Mouse (Mus musculus): ENCODE results near the gene AI481877. TPM values are rescaled to one million over a fixed set of nuclear protein-coding genes. Genes with fewer than 3 reads are reported as not detected.

The AI481877 gene
- polyA plus RNA-seq, 1 experiment: not detected

DNA sequence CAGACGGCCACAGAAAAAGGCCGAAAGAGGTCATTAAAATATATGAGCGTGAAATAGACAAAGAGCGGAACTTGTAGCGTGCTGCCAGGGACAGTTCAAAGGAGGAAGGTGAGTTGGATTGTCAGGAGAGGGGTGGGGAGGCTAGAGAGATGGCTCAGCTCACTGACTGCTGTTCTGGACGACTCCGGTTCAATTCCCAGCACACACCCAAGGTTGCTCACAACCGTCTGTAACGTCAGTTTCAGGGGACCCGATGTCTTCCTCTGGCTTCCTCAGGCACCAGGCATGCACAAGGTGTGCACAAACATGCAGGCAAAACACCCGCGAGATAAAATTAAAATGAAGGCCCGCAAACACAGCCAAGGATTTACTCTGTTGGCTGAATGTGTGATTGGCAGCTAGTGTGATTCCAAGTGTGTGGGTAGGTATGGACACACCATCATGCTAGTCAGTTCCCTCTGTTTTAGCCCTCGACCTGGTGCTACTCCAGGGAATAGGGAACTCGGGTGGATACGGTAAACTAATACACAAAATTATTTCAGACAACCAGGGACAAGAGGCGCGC is 102.9 kb downstream of the AI481877 start:
- DNase-seq (ENCODE audit: extremely low spot score in 1 of 2, low spot score in 1 of 2): peak in 1 of 2 experiments; percentile 14

DNA sequence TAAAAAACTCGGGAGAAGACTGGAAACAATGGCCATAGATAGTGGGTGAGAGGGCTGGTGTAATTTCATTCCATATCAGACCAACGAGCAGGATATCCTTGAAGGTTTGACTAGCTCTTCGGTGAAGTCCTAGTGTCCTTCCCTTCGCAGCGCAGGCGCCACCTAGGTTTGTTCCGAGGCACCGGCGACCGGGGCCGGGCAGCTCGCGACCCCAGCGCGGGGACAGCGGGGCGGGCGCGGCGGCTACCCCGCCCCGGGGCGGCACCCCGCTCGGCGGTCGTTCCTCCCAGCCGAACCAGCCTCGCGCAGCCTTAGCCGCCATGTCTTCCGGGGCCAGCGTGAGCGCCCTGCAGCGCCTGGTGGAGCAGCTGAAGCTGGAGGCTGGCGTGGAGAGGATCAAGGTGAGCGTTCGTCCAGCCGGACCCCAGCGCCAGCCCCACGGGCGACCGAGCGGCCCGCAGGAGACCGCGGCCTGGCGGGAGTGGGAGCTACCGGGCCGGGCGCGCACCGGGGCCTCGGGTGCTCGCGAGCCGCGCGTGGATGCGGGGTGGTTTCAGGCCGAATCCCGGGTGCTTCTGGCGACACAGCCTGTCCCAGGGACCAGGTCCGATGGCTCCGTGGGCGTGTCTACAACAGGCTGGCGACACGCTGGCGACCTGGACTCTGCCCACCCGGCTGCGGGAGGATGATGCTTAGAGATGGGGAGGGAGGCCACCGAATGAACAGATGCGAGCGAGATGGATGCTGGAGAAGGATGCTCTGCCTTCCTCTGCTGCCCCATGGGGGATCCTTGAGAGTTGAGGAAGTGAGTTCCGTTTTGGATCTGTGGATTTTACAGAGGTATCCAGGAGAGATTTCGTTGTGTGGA is 103.6 kb downstream of the AI481877 start, which contains the start of gene Gng10:
Gene Gng10 (plus strand): TSS at position 171 of the 868 bp plus-strand sequence.
- DNase-seq (ENCODE audit: extremely low spot score in 1 of 2, low spot score in 1 of 2): peak; percentile 20 to 65

DNA sequence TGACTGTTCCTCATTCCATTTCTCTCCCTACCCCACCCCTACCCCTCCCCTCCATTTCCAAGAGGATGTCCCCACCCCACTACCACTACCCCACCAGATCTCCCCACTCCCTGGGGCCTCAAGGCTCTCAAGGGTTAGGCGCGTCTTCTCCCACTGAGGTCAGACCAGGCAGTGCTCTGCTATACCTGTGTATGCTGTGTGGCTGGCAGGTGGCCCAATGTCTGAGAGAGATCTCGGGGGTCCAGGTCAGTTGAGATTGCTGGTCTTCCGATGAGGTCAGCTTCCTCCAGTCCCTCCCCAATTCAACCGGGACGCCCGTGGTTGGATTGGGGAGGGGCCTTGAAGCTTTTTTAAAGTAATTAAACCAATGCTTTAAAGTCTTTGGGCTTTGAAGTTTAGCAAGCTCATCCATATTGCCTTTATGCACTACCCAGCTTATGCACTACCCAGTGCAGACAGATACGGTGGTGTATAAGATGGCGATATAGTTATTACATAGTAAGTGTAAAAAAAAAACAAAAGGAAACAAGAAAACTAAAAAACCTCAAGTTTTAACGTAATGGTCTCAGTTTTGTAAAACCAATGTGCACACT is 104.4 kb downstream of the AI481877 start:
- no peak for DNase-seq (ENCODE audit: extremely low spot score in 1 of 2, low spot score in 1 of 2)

DNA sequence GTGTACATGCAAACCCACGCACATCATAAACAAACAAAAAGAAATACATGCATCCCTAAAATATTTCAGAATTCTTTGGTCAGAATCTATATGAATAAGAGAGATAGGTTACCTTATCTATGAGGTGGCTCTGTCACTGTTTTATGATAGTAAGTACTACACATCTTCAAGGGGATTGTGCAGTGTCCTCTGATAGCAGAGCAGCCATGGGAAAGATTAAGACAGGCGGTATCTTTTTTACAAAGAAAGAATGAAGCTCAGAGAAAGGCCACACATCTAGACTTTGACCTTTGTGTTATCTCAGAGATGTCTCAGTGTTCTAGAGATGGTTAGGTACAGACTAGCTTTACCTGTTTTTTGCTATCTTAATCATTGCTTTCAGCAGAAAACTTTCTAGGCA is 121.9 kb downstream of the AI481877 start:
- DNase-seq (ENCODE audit: extremely low spot score in 1 of 2, low spot score in 1 of 2): no peak

DNA sequence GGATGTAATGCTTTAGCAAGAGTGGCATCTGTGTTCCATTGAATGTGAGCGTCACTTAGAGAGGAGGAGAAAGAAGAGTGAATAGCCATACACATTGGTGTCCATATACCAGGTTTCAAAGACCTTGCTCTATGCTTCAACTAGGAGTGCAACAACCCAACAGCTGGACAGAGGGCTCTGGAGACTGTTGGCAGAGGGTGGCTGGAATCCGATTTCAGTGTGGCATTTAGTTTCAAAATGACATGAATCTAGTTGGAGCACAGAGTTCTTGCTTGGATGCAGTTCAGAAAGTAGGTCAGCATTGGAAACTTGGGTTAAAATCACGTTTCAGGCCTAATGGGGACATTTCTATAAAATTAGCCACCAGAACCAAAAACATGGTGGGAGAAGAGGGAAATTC is 123.6 kb downstream of the AI481877 start:
- DNase-seq (ENCODE audit: extremely low spot score in 1 of 2, low spot score in 1 of 2): no peak

DNA sequence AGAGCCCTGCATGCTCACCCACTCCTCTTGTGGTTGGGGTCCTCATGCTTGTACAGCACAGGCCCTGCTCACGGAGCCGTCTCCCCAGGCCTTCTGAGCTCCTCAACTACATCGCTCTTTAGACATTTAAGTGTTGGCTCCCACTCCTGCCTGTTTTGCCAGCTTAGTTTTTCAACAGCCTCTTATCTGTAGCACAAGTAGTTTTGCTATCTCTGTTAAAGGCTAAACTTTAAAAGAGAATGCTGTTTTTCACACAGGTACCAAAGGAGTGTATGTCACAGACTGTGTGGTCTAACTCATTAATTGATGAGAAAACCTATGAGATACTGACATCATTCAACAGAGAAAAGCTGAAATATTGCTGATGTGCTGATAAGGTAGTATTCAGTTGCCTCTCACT is 127.3 kb downstream of the AI481877 start:
- no peak for DNase-seq (ENCODE audit: extremely low spot score in 1 of 2, low spot score in 1 of 2)

DNA sequence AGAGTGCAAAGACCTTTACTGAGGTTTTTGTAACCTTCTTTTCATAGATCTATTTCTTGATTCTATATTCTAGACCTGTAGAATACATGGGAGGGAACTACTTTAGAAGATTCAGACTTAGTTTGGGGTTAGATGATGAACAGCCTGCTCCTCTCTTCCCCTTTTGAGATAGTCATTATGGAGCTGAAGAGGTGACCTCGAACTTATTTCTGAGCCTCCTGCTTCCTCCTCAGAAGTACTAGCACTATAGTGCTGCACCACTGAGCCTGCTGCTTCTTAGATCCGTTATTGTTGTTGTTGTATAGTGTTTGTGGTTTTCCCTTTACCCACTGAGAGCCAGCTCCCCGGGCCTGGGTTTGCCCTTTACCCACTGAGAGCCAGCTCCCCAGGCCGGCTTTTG is 129.1 kb downstream of the AI481877 start:
- no peak for DNase-seq (ENCODE audit: extremely low spot score in 1 of 2, low spot score in 1 of 2)

DNA sequence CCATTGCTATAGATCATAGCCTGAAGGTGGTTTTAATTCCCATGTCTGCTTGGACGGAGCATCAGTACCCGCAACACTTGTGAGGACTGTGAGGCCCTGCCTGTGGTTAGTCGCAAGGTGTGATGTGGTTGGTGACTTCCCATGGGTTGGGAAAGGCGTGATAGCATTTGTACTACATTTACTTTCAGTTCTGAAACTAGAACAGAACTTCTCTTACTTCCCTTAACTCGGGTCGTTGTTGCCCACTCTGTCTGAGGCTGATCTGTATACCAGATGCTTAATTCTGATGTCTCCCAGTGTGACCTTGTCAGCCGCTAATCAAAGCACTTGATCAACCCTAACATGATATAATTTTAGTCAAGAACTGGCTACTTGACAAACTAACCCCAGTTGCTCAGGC is 129.6 kb downstream of the AI481877 start:
- no peak for DNase-seq (ENCODE audit: extremely low spot score in 1 of 2, low spot score in 1 of 2)

DNA sequence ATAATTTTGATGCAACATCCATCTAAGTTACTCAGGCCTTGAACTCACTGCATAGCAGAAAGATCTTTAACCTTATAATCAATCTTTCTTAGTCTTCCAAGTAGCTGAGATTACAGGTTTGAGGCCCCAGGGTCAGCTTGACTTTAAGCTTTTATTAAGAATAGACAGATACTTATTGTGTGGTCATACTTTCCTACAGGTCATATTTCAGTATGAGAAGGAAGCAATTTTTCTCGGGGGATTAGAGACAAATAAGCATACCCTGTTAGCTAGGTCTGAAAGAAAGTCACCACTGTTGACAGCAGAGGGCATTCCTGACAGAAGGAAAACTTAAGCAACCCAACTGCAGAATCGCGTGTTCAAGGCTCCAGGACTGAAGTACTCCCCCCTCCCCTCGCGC is 130.8 kb downstream of the AI481877 start:
- no peak for DNase-seq (ENCODE audit: extremely low spot score in 1 of 2, low spot score in 1 of 2)

DNA sequence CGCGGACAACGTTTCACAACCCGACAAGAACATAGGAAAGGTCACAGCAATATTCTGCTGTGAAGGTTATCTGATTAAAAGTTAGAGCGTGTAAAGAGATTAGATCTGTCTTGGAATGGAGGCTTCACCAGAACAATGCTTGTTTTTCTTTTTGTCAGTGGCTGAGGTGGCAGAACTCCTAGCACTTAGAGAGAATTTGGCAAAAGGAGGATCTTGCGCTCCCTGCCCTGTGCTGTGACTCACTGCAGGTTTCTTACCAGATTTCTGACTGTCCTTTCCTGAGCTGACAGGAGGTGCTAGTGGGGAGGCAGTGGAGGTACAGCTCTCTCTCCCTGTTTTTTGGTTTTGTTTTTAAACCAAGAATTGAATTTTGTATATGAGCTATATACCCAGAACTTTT is 131.8 kb downstream of the AI481877 start:
- DNase-seq (ENCODE audit: extremely low spot score in 1 of 2, low spot score in 1 of 2): no peak

DNA sequence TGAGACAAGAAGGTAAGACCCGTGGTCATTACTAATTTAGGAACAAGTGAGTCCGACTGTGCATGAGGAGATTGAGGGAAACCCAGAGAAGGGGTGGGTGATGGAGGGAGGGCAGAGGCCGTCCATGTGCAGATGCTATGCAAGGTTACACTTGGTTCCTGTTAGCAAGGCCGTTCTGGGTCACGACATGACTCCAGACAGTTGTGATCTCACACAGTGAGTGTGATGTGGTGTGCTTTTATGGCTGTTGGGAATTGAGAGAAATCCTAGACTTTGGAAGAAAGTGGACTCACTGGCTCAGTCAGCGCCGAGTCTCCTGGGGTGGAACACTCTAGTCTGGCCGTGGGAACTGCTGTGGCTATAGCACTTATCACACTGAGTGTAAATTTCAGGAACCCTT is 132.6 kb downstream of the AI481877 start:
- no peak for DNase-seq (ENCODE audit: extremely low spot score in 1 of 2, low spot score in 1 of 2)

DNA sequence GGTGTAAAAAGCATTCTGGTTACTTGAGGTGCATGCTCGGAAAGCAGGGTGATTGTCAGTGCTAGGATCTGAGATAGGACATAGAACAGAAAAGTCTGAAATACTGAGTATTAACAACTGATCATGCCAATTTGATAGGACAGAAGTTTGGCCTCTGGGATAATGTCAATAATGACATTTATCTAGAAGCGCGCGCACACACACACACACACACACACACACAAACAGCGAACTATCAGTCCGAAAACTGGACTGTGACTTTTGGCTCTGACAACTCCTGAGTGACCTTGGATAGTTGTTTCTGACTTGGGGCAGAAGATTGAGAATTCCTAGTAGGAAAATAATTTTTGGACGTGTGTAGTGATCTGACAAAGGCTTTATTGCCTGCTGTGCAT is 135.0 kb downstream of the AI481877 start:
- DNase-seq (ENCODE audit: extremely low spot score in 1 of 2, low spot score in 1 of 2): no peak

DNA sequence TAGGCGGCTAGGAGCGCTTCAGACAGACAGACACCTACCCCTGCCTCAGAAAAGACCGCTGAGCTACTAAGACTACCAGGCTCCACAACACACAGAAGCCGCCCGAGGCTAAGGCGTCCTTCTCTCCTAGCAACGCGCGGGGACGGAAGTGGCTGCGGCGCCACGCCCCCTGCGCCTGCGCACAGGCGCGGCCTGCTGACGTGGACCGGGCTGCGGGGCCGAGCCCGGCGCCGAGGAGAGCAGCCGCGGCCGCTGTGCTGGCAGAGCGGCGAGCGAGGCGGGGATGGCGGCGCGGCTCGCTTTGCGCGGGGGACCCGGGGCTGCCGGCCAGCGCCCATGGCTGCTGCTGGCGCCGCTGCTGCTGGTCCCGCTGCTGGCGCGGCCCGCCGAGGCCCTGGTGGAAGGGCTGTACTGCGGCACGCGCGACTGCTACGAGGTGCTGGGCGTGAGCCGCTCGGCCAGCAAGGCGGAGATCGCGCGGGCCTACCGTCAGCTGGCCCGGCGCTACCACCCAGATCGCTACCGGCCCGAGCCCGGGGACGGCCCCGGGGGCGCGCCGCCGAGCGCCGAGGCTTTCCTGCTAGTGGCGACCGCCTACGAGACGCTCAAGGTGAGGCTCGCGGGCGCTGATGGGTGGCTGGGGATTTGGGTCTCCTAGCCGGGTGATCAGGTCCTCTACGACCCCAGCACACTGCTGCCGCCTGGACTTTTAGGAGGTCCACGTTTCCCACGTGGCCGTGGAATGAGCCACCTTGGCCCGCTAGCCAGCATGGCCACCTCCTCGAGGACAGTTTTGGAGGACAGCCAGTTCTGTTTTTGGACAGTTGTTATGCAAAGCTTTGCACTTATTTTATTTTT is 135.6 kb downstream of the AI481877 start, which contains the start of gene Gm20503:
Gene Gm20503 (plus strand): TSS at position 263 of the 858 bp plus-strand sequence.
- peak; percentile 79 to 91 for DNase-seq (ENCODE audit: extremely low spot score in 1 of 2, low spot score in 1 of 2)

DNA sequence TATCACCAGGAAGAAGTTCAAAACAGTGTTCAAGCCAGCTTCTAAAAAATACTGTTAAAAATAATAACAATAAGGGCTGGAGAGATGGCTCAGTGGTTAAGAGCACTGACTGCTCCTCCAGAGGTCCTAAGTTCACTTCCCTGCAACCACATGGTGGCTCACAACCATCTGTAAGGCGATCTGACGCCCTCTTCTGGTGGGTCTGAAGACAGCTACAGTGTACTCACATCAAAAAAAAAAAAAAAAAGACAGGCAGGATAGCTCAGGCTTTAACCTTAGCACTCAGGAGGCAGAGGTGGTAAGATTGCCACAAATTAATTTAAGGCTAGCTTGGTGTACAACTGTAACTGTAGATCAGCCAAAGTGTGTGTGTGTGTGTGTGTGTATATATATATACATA is 138.2 kb downstream of the AI481877 start:
- no peak for DNase-seq (ENCODE audit: extremely low spot score in 1 of 2, low spot score in 1 of 2)

DNA sequence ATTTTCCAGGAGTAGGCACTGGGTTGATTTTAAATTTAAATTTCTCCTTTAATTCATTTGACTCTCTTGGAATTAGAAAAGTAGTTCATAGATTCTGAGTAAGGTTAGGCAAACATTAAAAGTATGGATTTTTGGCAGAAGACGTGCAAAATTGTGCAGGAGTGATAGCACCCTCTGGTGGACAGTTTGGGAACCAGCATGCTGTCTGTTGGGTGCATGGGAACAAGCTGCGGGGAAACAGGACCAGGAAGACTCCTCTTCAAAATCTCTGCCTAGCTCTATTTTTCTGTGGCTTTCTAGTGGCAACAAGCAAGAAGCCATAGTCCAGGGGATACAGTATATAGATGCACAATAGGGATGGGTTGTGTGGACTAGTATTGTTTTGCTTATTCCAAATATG is 139.1 kb downstream of the AI481877 start:
- DNase-seq (ENCODE audit: extremely low spot score in 1 of 2, low spot score in 1 of 2): peak; percentile 44 to 91

DNA sequence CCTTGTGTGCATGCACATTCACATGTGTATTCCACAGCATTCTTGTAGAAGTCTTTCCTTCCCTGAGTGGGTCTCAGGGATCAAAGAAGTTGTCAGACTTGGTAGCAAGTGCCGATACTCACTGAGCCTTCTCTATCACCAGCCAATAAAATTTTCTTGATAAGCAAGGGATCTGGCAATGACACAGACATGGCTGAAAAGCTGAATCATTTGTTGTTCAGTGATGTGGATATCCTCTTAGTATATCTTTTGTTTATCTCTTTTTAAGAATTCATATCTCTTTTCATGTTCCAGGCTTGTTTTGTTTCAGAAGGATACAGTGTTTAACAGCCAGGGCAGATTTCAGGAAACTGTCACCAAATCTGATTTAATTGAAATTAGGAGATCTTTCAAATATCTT is 140.1 kb downstream of the AI481877 start:
- no peak for DNase-seq (ENCODE audit: extremely low spot score in 1 of 2, low spot score in 1 of 2)

DNA sequence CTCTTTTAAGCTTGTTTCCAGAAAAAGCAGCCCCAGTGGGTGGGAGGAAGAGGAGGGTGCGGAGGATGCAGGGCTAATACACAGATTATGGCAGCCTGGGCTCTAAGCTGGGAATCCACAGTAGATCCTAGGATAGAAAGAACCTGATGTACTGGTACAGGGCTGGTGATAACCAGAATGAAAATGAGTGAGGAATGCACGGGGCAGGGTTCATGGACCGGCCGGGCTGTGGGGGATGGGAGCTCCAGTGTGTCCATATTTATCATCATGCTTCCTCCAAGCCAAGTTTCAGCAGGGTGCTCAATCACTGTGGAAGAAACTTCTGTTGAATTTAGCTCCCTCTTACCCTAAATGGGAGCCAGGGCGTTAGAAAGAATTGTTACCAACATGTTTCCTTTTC is 141.7 kb downstream of the AI481877 start:
- DNase-seq (ENCODE audit: extremely low spot score in 1 of 2, low spot score in 1 of 2): no peak

DNA sequence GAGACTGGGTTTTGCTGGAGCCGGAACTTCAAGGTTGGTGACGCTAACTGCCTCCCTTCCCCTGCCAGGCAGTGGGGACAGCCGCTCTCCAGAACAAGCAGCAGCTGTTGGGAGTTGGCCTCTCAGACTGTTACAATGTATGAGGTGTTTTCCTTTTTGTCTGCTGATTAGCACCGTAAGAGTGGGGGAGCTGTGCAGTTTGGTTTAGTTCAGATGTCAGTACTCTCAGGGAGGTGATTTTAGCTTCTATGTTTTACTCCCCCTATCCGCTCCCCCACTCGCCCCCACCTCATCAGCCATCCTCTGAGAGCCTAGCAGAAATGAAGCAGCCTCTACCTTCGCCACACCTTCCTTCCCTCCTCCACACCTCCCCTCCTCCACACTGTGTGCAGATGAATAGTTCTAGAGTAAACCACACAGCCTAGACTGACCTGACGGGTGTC is 143.5 kb downstream of the AI481877 start:
- no peak for DNase-seq (ENCODE audit: extremely low spot score in 1 of 2, low spot score in 1 of 2)

DNA sequence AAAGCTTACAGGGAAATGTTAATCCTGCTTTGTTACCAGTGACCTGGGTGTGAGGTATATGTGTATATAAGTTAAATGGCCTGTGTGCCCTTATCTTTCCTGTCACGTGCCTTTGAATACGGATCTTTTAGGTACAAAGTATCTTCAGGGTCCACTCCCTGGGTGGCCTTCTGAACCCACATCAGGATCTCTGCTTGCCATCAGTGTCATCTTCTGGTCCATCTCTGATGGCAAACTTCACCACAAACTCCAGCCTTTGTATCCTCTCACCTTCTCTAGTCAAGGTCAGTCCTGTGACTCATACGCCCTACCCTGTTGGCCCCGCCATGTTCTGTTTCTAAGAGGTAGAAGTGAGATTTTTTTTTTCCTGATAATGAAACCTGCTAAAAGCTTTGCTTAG is 144.0 kb downstream of the AI481877 start, which contains the start of gene Dnajc25:
Gene Dnajc25 (plus strand): TSS at position 301 of the 400 bp plus-strand sequence.
- no peak for DNase-seq (ENCODE audit: extremely low spot score in 1 of 2, low spot score in 1 of 2)

Measured in frontal cortex, adult 2 months (tissue).